Mouse (Mus musculus) activated CD4-positive, CD25-positive, alpha-beta regulatory T cell, adult 4 months (primary cell): Measurements from ENCODE around the gene Sde2. TPM values are rescaled to one million over a fixed set of nuclear protein-coding genes. Genes with fewer than 3 reads are reported as not detected.
A peak's percentile ranks its signal among the peaks of the same experiment; 100 is the strongest.
"Not testable (repeated sequence)": the region's sequence is repeated elsewhere in the genome, so short reads cannot be mapped to it uniquely, and the experiment has no call there.

Source experiments
- ATAC-seq: one replicate; pipeline ENCODE4 v1.8.0; 2017
- polyA plus RNA-seq, 2 experiments: library from polyadenylated mRNA; unstranded; fragments of 100-300 nt; shearing (Covaris generic); gene quantifications; one replicate each; pipeline ENCODE4 v1.2.1; 2017

Gene Sde2
- polyA plus RNA-seq, 2 experiments from 2014 or later = 32.3 to 34.1 TPM

- ATAC-seq = no peak
Observed at GRCm38 (mm10) chr1:180835273-180836015, 15.5 kb upstream of the Sde2 start.

DNA sequence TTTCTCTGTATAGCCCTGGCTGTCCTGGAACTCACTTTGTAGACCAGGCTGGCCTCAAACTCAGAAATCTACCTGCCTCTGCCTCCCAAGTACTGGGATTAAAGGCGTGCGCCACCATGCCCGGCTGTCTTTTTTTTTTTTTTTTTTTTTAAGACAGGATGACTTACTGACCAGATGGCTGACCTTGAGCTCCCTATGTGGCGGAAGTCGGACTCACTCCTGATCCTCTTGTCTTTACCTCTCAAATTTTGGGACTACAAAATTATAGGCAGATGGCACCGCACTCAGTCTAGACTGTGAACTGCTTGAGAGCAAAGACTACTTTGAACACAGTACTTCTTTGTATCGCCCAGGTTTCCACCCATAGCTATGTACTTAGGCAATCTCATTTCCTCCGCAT, 14.5 kb upstream of the Sde2 start:
- not testable (repeated sequence) for ATAC-seq

DNA sequence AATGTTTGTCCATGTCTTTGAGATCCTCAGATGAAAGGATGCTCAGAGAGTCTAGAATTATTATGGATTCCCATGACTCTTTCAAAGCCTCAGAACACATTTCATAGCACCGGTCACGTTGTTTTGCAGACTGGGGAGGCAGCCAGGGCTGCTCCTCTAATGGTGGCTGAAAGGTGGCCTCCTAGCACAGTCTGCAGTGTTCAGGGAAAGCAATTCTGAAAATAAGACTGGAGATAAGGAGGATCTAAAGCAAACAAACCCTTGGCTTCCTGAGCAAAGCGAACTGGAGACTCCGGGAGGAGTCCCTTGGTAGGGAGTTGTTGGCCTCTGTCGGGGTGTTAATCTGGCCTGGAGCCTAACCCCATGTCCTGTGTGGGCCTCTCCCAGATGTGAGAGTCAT, 13.7 kb upstream of the Sde2 start:
- ATAC-seq = no peak

- ATAC-seq = no peak
Observed at GRCm38 (mm10) chr1:180838014-180838413, 12.9 kb upstream of the Sde2 start.

- ATAC-seq = no peak
Observed at GRCm38 (mm10) chr1:180839201-180839910, 11.6 kb upstream of the Sde2 start.

DNA sequence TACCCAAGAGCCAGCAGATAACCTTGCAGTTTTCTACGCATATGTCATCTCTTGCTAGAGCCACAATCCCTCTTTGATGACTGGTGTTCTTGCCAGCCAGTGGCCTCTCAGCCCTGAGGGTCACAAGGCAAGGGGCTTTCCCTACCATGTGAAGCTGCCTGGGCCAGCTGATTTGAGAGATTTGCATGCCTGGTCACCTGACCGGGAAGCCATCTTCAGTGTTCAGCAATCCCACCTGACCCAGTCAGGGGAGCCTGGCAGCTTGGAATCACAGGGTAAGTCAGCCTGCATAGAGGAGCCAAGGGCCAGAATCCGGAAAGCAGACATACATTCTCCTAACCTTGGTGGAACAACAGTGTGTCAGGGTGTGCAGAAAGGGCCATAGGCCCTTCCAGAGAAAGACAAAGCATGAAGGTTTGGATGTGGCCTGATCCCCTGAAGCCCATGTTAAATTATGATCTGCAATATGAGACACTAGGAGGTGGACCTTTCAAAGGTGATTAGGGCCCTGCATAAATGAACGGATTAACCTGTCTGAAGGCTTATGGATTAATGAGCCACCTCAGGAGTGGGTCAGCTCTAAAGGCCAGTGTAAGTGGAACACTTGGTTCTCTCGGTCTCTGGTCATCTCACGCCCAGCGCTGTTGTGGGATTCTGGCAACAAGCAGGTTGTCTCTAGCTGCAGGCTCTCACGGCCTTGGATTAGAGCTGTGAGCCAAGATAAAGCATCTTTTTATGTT, 9.2 kb upstream of the Sde2 start:
- ATAC-seq = no peak

GRCm38 (mm10) chr1:180848114-180848510, 2.8 kb upstream of the Sde2 start:
- peak; percentile 63 for ATAC-seq

DNA sequence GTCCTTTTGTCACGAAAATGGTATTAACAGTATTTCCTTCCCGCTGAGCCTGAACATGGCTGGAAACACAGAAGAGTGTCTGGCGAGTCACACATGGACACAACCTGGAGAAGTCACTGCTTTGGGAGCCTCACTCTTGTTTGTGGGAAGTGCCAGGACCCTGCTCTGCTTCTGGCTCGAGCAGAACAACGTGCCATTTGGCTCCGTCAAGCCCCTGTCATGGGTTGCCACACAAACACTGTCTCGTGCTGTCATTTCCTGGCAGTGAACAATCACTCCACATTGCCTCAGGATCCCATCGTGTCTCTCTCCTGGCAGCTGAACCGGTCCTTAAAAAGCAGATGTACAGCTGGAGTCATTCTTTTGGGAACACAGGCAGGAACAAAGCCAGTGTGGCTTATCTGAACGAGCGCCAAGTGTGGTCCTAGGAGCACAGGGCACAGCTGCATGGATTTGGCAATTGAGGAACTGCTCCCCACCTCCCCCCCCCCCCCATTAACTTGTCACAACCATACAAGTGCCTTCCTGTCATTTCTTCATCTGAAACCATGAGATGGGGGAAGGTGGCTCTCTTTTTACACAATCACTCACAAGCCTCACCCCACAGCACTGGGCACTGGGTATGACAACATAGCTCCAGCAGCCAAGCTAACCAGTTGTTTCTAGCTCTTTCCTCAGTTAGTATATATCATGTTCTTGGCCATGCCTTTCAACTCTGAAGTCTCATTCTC, 2.3 kb upstream of the Sde2 start:
- ATAC-seq = no peak

- ATAC-seq = no peak
Observed at GRCm38 (mm10) chr1:180849701-180850301, 1.1 kb upstream of the Sde2 start.

GRCm38 (mm10) chr1:180858763-180859162, 7.8 kb downstream of the Sde2 start:
- no peak for ATAC-seq

DNA sequence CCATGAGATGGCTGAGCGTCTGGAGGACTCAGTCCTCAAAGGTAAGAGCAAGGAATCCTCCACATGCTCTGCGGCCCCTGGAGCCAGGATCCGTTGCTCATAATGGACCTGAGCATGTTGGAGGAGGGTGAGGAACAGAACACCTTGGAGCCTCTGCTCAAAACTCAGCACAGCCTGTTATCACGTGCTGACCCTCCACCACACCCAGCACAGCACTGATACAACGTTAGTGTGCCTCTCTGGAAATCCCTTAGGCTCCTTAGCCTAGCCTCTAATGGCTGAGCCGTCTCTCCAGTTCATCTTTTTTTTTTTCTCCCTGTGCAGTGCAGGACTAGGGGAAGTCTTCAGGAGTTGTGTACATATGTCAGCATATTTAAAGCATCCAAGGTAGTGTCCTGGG, 9.1 kb downstream of the Sde2 start:
- no peak for ATAC-seq

DNA sequence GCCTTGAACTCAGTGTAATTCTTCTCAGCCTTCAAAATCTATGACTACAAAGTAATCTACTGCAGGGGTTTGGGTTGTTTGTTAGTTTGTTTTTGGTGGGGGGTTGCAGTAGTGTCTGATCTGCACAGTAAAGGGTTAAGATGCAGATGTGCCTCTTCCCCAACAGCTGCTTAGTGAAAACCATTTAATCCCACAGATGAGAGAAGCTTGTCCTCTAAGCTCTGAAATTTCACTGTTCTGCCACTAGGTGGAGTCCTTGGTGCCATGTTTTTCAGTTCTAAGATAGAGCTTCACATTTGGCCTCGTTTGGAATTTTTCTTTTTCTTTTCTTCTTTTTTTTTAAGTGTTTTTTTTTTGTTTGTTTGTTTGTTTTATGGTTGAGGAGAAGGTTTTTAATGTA, 12.7 kb downstream of the Sde2 start:
- peak; percentile 43 for ATAC-seq

DNA sequence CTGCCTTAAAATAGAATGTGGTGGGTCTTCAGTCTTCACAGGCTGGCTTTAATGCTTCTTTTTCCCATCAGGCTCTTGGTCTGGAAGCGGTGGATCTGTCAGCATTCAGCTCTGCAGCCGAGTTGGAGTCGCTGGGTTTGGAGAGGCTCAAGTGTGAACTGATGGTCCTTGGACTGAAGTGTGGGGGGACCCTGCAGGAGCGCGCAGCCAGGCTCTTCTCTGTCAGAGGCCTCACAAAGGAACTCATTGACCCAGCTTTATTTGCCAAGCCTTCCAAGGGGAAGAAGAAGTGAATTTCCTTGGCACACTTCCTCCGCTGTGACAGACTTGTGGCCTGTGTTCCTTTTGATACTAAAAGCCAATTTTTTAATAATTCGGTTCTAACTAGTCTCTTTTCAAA, 15.1 kb downstream of the Sde2 start:
- ATAC-seq = no peak

- no peak for ATAC-seq
Observed at GRCm38 (mm10) chr1:180870122-180870650, 19.3 kb downstream of the Sde2 start.

- peak; percentile 61 for ATAC-seq
Observed at GRCm38 (mm10) chr1:180873861-180874484, 23.0 kb downstream of the Sde2 start.

DNA sequence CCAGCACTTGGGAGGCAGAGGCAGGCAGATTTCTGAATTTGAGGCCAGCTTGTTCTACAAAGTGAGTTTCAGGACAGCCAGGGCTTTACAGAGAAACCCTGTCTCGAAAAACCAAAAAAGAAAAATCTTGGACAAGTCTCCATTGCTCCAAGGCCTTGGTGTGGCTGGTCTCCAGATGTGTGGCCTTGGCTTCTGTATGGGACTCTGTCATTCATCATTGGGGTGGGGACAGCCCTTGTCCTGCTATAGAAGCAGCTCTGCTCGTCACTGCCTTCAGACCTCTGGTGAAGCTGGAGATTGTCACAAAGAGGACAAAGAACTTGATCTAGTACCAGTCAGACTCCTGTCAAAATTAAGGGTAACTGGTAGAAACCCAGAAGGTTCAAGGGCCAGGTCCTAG, 23.7 kb downstream of the Sde2 start:
- ATAC-seq = no peak

DNA sequence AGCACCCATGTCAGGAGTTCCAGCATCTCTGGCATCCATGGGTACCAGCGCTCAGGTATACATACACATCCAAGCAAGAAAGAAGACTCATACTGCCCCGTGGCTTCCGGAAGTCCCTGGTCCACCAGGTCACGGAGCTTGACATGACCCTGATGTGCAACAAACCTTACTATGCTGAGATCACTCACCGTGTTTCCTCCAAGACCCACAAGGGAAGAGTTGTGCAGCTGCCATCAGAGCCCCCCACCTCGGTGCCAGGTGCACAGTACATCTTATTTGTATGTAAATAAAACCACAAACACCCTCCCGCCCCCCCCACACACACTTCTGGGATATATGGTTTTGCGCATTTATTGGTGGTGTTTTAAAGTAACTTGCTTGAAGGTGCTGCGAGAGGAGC, 24.2 kb downstream of the Sde2 start:
- no peak for ATAC-seq

DNA sequence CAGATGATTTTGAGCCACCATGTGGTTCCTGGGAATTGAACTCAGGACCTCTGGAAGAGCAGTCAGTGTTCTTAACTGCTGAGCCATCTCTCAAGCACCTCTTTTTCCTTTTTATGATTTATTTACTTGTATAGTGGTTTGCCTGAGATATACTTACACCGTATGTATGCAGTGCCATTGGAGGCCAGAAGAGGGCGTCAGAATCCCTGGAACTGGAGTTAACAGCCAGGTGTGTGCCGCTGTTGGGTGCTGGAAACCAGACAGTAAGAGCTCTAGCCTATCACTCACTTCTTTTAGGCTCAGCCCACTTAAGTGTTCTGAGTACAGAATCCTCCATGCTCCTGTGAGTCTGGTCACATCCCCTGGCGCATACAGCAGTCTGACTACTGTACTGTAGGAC, 26.5 kb downstream of the Sde2 start:
- no peak for ATAC-seq

DNA sequence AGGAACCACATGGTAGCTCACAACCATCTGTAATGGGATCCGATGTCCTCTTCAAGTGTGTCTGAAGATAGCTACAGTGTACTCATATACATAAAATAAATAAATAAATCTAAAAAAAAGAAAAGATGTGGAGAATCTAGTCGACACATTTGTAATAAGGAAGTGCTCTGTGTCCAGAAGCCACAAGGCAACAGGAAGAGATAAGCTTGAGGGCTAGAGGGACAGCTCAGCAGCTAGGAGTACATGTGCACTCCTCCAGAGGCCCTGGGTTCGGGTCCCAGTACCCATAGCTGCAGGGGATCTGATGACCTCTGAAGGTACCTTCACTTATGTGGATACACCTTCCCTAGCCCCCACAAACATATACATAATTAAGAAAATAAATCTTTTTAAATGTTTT, 30.8 kb downstream of the Sde2 start:
- no peak for ATAC-seq

GRCm38 (mm10) chr1:180883731-180884130, 32.8 kb downstream of the Sde2 start:
- no peak for ATAC-seq

DNA sequence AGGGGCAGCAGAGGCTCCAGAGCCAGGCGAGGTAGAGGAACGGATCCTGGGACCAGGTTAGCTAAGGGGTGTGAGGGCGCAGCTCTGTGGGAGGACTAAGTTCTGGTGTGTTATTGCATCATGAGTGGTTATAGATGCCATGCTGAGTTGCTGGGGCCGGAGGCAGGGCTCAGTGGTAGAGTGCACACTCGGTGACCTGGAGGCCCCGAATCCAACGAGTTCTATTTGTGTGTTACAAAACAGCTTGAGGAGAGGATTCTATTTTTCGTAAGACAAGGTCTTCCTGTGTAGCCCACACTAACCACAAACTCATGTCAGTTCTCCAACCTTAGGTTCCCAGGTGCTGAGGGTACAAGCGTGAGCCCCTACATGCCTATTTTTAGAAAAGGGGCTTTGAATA, 33.6 kb downstream of the Sde2 start:
- no peak for ATAC-seq

DNA sequence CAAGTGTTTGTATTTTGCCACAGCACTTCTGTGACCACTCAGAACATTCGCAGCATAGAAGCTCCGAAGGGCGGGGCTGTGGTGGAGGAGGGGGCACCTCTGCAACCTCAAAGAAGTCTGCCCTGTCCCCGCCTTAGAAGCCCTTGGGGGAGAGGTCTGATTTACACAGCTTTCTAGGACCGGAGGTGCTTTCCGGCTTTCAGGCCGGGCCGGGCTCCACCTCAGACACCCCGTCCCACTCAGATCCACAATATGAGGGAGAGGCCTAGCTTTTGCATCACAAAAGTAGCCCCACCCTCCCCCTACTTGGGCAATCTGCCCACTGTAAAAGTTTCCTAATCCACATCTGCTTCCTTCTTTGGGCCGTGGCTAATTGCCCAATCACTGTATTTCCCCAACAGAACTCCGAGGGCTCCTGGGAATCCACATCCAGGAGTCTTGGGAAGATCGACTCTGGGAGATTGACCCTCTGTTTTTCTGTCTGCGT, 37.7 kb downstream of the Sde2 start:
- no peak for ATAC-seq
